Mouse (Mus musculus) hindbrain, embryonic 14.5 days (tissue): ENCODE data around the gene Abhd14a. TPM values are rescaled to one million over a fixed set of nuclear protein-coding genes. Genes with fewer than 3 reads are reported as not detected.

Experiments used
- ATAC-seq: fragments of 200-750 bp; cut with Nextera tagmentation; 2 replicates; pipeline ENCODE4 v1.8.0; 2017; ENCODE audit warnings: moderate number of reproducible peaks, mild to moderate bottlenecking, moderate TSS enrichment, moderate library complexity; ENCODE audit not compliant: low FRiP score
- DNase-seq: peaks from one replicate; pipeline ENCODE4 v3.0.0-alpha.2; 2015; ENCODE audit warnings: low spot score
- H3K27ac ChIP-seq: fragments of 300-500 bp; sonication (generic); 2 replicates; pipeline ENCODE4 v1.5.1; 2014; ENCODE audit warnings: mild to moderate bottlenecking, moderate library complexity
- H3K27me3 ChIP-seq: fragments of 300-500 bp; sonication (generic); 2 replicates; pipeline ENCODE4 v1.6.1; 2014; ENCODE audit warnings: mild to moderate bottlenecking, low read length, mixed read lengths; ENCODE audit not compliant: control insufficient read depth, insufficient read depth
- H3K36me3 ChIP-seq: fragments of 300-500 bp; sonication (generic); replicated peaks from 2 replicates; pipeline ENCODE4 v1.6.1; 2014; ENCODE audit not compliant: control insufficient read depth, insufficient read depth
- H3K4me1 ChIP-seq: fragments of 300-500 bp; sonication (generic); replicated peaks from 2 replicates; pipeline ENCODE4 v1.6.1; 2014; ENCODE audit warnings: antibody characterized with exemption, low read length, mixed read lengths; ENCODE audit not compliant: control insufficient read depth, insufficient read depth
- H3K4me2 ChIP-seq: fragments of 300-500 bp; sonication (generic); replicated peaks from 2 replicates; pipeline ENCODE4 v1.6.1; 2014; ENCODE audit warnings: mild to moderate bottlenecking, moderate library complexity
- H3K4me3 ChIP-seq: fragments of 300-500 bp; sonication (generic); replicated peaks from 2 replicates; pipeline ENCODE4 v1.5.1; 2014; ENCODE audit warnings: mild to moderate bottlenecking, low read length
- H3K9ac ChIP-seq: fragments of 300-500 bp; sonication (generic); 2 replicates; pipeline ENCODE4 v1.6.1; 2014
- H3K9me3 ChIP-seq: fragments of 300-500 bp; sonication (generic); 2 replicates; pipeline ENCODE4 v1.6.1; 2016; ENCODE audit warnings: low read length; ENCODE audit not compliant: control insufficient read depth
- whole genome bisulfite sequencing: fragments of 180-500 bp; shearing (Covaris S2); extraction: QIAGEN DNeasy Blood & Tissue Kit; methylation state at CpG from one replicate; pipeline ENCODE4 v1.1.7; 2014; 5-methylcytosine and 5-hydroxymethylcytosine counted together
- polyA plus RNA-seq: library from polyadenylated mRNA; unstranded; fragments of >200 nt; fragmentation: Nextera tagmentation; extraction: Ambion mirVana; gene quantifications from 2 replicates; pipeline ENCODE4 v1.2.1, GENCODE M21; 2014

Gene Abhd14a
- polyA plus RNA-seq, 1 experiment from 2014 or later, result 57.7 TPM

DNA sequence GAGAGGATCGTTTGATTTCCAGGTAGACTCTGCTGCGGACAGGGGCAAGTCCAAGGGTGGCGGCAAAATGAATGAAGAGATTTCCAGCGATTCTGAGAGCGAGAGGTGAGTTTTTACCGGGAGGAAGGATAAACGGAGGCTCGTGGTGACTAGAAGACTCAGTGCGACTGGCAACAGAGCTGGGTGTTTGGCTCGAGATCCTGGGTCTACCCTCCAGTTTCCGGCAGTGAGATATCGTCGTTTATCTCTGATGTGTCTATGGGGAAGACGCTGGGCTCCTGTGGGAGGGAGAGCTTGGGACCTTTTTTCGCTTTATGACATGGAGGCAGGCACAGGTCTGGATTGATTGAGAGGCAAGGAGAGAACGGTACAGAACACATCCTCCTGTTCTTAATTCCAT, 30.2 kb upstream of the Abhd14a start:
- ATAC-seq, result no peak
- Histone ChIP-seq H3K9me3 (no peaks in the 10 kb centered on the region), H3K4me2 (peak overlapping the region; percentile 89), H3K27ac (no peak overlapping the region), H3K9ac (peak overlapping the region; percentile 68), H3K4me3 (peak overlapping the region; percentile 73), H3K4me1 (peaks cover 12% of the 10 kb centered on the region), H3K27me3 (no peaks in the 10 kb centered on the region), H3K36me3 (peaks cover 14% of the 10 kb centered on the region)
- no peak for DNase-seq
- WGBS, result 6% methylated on average over 16 of the region's 16 CpGs

- no peaks in the 10 kb centered on the region for H3K27me3 ChIP-seq
- peaks cover 12% of the 10 kb centered on the region for H3K4me1 ChIP-seq
- peak within 1 kb of the TSS; percentile 68 for H3K9ac ChIP-seq
- ATAC-seq (peak; percentile 99), DNase-seq (peak; percentile 96)
- peaks cover 9% of the 10 kb centered on the region; the same call in 1 of the 2 replicates for H3K36me3 ChIP-seq
- H3K9me3 ChIP-seq, result no peaks in the 10 kb centered on the region
- peak within 1 kb of the TSS; percentile 73 for H3K4me3 ChIP-seq
- under 1% methylated on average over 41 of the region's 41 CpGs for WGBS
- H3K4me2 ChIP-seq, result peak within 1 kb of the TSS; percentile 89
- no peak within 1 kb of the TSS for H3K27ac ChIP-seq
Measured at GRCm38 (mm10) chr9:106476924-106477484, 29.5 kb upstream of the Abhd14a start, which contains the start of gene Parp3. Parp3 (minus strand) TSS chr9:106476949.

GRCm38 (mm10) chr9:106476002-106476923, 28.8 kb upstream of the Abhd14a start:
- H3K4me3 ChIP-seq, result no peak overlapping the region
- peaks cover 9% of the 10 kb centered on the region; the same call in 1 of the 2 replicates for H3K36me3 ChIP-seq
- H3K4me1 ChIP-seq, result peaks cover 12% of the 10 kb centered on the region
- no peak for DNase-seq
- 38% methylated on average over 16 of the region's 16 CpGs for WGBS
- peaks cover 2% of the 10 kb centered on the region; the same call in 1 of the 2 replicates for H3K27me3 ChIP-seq
- H3K9me3 ChIP-seq, result no peaks in the 10 kb centered on the region
- no peak overlapping the region for H3K9ac ChIP-seq
- ATAC-seq, result no peak
- H3K27ac ChIP-seq, result no peak overlapping the region
- H3K4me2 ChIP-seq, result peak overlapping the region; percentile 28

- DNase-seq (no peak), ATAC-seq (no peak)
- Histone ChIP-seq H3K27ac (no peak within 1 kb of the TSS), H3K36me3 (peaks cover 4% of the 10 kb centered on the region; the same call in 1 of the 2 replicates), H3K4me1 (peaks cover 12% of the 10 kb centered on the region), H3K4me2 (peak within 1 kb of the TSS; percentile 28), H3K4me3 (no peak within 1 kb of the TSS), H3K9me3 (no peaks in the 10 kb centered on the region), H3K9ac (0 out of 2 replicates have a peak within 1 kb of the TSS, but pooled peaks have one; percentile 31), H3K27me3 (peaks cover 3% of the 10 kb centered on the region; the same call in 1 of the 2 replicates)
- WGBS, result 85% methylated on average over 10 of the region's 10 CpGs
Measured at GRCm38 (mm10) chr9:106475663-106476001, 28.2 kb upstream of the Abhd14a start, which contains the start of gene Rrp9. Rrp9 (plus strand) TSS chr9:106475963.

- DNase-seq (no peak), ATAC-seq (no peak)
- Histone ChIP-seq H3K4me3 (no peak overlapping the region), H3K9me3 (no peaks in the 10 kb centered on the region), H3K9ac (0 out of 2 replicates have a peak overlapping the region, but pooled peaks have one; percentile 31), H3K27ac (no peak overlapping the region), H3K4me2 (no peak overlapping the region), H3K27me3 (peaks cover 3% of the 10 kb centered on the region; the same call in 1 of the 2 replicates), H3K36me3 (no peaks in the 10 kb centered on the region), H3K4me1 (peaks cover 12% of the 10 kb centered on the region)
- 68% methylated on average over 7 of the region's 7 CpGs for WGBS
Measured at GRCm38 (mm10) chr9:106475046-106475445, 27.6 kb upstream of the Abhd14a start.

GRCm38 (mm10) chr9:106474456-106474855, 27.0 kb upstream of the Abhd14a start:
- WGBS, result 7% methylated on average over 6 of the region's 6 CpGs
- Histone ChIP-seq H3K27ac (no peak overlapping the region), H3K36me3 (no peaks in the 10 kb centered on the region), H3K4me1 (peaks cover 12% of the 10 kb centered on the region), H3K4me3 (no peak overlapping the region), H3K9me3 (no peaks in the 10 kb centered on the region), H3K9ac (0 out of 2 replicates have a peak overlapping the region, but pooled peaks have one; percentile 31), H3K4me2 (no peak overlapping the region), H3K27me3 (peaks cover 3% of the 10 kb centered on the region; the same call in 1 of the 2 replicates)
- ATAC-seq (no peak), DNase-seq (peak; percentile 44)

GRCm38 (mm10) chr9:106473753-106474105, 26.3 kb upstream of the Abhd14a start:
- DNase-seq, result no peak
- Histone ChIP-seq H3K36me3 (no peaks in the 10 kb centered on the region), H3K4me3 (no peak overlapping the region), H3K4me2 (no peak overlapping the region), H3K27ac (no peak overlapping the region), H3K27me3 (peaks cover 3% of the 10 kb centered on the region; the same call in 1 of the 2 replicates), H3K9me3 (no peaks in the 10 kb centered on the region), H3K9ac (no peak overlapping the region), H3K4me1 (peaks cover 12% of the 10 kb centered on the region)
- no peak for ATAC-seq
- 81% methylated on average over 5 of the region's 5 CpGs for WGBS

DNA sequence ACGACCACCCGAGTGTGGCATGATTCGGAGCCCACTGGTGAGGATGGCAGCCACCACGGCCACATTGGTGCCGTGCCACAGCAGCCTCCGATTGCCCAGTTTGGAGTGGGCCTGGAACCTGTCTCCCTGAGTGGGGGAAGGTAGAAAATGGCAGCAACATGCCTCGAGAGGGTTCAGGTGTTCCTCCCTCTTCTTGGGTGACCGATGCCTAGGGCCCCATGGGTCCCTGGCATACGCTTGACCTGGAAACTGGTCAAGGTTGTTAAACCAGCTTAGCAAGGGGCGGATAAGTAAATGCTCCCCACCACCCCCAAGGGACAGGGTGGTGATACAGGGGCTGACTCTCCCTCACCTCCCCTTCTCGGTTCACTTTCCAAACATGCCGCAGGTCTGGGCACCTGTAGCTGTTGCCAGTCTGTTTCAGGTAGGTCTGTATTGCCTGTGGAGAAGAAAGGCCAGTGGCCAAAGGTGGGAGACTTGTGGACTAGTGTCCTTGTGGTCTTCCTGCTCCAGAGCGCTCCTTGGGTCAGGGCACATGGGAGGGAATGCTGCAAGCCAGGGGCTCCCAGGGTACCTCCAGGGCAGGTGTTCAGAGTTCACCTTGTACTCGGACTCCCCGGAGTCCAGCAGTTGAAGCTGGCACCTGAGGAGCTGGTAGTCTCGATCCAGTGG, 25.7 kb upstream of the Abhd14a start:
- 87% methylated on average over 16 of the region's 16 CpGs for WGBS
- no peak overlapping the region for H3K4me3 ChIP-seq
- no peak for ATAC-seq
- H3K27me3 ChIP-seq, result peaks cover 3% of the 10 kb centered on the region; the same call in 1 of the 2 replicates
- DNase-seq, result no peak
- H3K9me3 ChIP-seq, result no peaks in the 10 kb centered on the region
- H3K4me1 ChIP-seq, result peaks cover 7% of the 10 kb centered on the region
- H3K9ac ChIP-seq, result no peak overlapping the region
- H3K27ac ChIP-seq, result no peak overlapping the region
- H3K4me2 ChIP-seq, result no peak overlapping the region
- no peaks in the 10 kb centered on the region for H3K36me3 ChIP-seq

GRCm38 (mm10) chr9:106472321-106472720, 24.8 kb upstream of the Abhd14a start:
- Histone ChIP-seq H3K4me3 (no peak overlapping the region), H3K4me1 (no peaks in the 10 kb centered on the region), H3K27me3 (peaks cover 3% of the 10 kb centered on the region; the same call in 1 of the 2 replicates), H3K9ac (no peak overlapping the region), H3K27ac (no peak overlapping the region), H3K36me3 (no peaks in the 10 kb centered on the region), H3K9me3 (no peaks in the 10 kb centered on the region), H3K4me2 (no peak overlapping the region)
- 77% methylated on average over 4 of the region's 4 CpGs for whole genome bisulfite sequencing
- ATAC-seq (no peak), DNase-seq (no peak)
